Mouse (Mus musculus): ENCODE data around the gene Kif3a.
"Not testable (repeated sequence)": the region's sequence is repeated elsewhere in the genome, so short reads cannot be mapped to it uniquely, and the experiment has no call there.

The Kif3a gene

DNA sequence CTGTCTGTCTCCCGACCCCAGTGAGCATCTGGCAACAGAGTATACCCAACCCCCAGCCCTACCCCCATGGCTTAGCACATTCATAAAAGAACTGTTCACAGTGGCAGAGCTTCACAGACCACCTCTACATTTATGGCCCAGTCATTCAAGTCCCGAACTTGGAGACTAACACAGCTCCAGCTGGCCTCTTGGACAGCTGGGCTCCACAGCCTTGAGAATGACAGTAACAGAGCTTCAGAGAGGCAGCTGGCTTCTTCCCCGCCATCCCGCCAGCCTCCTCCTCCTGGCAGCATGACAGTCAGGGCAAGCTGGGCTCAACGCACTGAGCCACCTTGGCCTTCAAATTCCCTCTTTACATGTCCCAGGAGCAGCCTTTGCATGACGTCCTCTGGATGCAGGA, 20.9 kb upstream of the Kif3a start:
- no peak for DNase-seq

- peak; percentile 61 for DNase-seq
These were observed 19.6 kb upstream of the Kif3a start for GRCm38 (mm10) chr11:53547566-53547965.

- DNase-seq: no peak
These were observed 19.1 kb upstream of the Kif3a start for GRCm38 (mm10) chr11:53548036-53548605.

GRCm38 (mm10) chr11:53550714-53551113, 16.5 kb upstream of the Kif3a start:
- DNase-seq: no peak

DNA sequence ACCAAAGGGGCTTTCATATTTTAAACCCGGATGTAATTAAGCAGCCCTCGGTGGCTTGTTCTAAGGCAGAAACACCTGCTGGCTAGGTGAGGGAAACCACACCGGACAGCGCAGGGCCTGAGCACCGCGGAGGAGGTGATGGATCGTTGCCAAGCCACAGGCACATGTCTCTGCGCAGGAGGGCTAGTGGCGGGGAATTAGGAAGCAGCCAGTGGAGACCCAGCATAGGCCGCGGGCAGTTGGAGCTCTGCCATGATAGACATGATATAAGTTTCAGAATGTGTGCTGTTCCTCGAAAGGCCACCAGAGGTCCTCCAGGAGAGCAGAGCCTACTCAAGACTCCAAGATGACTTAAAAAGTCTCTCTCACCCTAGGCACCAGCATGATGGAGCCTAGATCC, 15.4 kb upstream of the Kif3a start:
- DNase-seq: peak; percentile 31

- DNase-seq: not testable (repeated sequence)
These were observed 10.7 kb upstream of the Kif3a start for GRCm38 (mm10) chr11:53556529-53556928.

DNA sequence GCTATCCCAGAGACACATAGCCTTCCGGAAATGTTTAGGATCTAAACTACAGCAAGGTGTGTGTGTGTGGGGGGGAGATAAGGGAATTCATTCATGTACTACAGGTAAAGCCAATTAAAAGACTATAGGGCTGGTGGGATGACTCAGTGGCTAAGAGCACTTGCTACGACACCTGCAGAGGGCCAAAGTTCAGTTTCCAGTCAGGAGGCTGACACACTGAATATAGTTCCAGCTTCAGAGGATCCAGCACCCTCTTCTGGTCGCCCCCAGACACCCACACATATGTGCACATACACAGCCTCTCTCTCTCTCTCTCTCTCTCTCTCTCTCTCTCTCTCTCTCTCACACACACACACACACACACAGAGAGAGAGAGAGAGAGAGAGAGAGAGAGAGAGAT, 9.2 kb upstream of the Kif3a start:
- DNase-seq: not testable (repeated sequence)

GRCm38 (mm10) chr11:53559980-53560379, 7.2 kb upstream of the Kif3a start:
- DNase-seq: not testable (repeated sequence)

- DNase-seq: no peak
These were observed 5.2 kb upstream of the Kif3a start for GRCm38 (mm10) chr11:53561986-53562385.

- DNase-seq: no peak
These were observed 533 bp upstream of the Kif3a start for GRCm38 (mm10) chr11:53566646-53567045.

DNA sequence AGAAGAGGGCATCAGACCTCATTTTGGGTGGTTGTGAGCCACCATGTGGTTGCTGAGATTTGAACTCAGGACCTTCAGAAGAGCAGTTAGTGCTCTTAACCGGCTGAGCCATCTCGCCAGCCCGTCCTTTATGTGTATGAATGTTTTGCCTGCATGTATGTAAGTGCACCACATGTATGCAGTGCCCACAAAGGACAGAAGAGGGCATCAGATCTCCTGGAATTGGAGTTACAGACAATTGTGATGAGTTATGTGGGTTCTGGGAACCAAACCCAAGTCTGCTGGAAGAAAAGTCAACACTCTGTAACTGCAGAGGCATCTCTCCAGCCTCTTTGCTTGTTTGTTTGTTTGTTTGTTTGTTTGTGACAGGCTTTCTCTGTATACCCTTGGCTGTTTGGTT, 13.4 kb downstream of the Kif3a start:
- DNase-seq: no peak

DNA sequence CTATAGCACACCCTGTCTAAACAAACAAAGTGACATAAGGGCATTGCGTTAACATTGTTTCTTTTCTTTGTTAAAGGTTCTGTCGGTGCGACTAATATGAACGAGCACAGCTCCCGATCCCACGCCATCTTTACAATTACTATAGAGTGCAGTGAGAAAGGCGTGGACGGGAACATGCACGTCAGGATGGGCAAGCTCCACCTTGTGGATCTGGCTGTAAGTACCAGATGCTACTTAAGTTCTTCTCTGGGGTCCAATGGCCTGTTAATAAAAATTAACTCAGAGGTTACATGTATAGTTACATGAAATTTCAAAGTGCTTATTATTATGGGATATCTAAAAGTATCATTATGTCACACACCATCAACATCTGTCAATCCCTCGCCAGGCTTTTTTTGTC, 16.0 kb downstream of the Kif3a start:
- no peak for DNase-seq

- peak; percentile 34 for DNase-seq
These were observed 17.7 kb downstream of the Kif3a start for GRCm38 (mm10) chr11:53584849-53585248.

DNA sequence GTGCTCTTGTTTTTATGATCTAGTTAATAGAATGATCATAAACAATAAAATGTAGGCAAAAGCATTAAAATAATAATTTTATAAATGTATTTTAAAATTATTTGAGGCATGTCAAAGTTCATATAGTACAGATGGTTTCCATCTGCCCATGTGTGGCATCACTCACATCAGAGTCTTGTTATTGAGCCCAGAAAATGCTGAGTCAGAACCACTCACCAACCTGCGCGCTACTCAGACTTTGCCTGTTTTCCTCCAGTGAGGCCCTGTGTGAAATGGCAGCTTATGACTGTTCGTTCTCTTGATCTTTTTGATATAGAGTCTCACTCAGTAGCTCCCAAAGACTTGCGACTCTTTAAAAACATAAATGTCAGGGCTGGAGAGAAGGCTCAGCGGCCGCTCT, 18.3 kb downstream of the Kif3a start:
- DNase-seq: no peak

DNA sequence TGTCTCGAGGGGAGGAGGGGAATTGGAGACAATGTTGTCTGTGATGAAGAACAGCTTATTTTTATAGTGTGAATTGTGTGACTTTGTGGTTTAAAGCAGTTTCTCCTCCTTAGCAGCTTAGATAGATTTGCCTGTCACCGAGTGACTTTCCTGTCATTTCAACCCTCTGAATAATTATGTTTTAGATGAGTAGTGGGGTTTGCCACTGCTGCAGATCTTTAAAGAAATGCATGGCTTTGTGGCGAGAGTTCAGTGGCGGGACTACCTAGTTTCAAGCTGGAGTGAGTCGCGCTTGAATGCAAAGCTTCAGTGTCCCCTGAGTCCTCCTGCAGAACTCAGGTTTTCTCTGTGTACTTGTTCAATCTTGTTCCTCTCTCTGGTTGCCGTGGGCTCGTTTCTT, 21.1 kb downstream of the Kif3a start:
- no peak for DNase-seq

DNA sequence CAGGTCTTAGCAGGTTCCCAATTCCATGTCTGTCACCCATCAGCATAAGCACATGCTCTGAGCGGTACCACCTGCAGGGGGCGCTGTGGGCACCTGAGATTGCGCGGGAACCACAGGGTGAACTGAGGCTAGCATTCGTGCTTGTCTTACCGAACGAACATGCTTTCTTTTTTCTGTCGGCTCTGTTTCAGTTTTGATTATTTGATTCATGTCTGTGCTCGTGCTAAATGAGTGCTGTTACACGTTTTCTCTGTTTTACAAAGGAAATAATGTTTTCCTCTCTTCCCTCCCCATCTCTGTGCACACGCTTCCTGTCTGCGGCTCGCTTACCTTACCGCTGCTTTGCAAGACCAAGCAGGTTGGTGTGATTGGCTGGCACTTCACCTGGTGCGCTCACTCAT, 23.2 kb downstream of the Kif3a start:
- peak; percentile 44 for DNase-seq

DNA sequence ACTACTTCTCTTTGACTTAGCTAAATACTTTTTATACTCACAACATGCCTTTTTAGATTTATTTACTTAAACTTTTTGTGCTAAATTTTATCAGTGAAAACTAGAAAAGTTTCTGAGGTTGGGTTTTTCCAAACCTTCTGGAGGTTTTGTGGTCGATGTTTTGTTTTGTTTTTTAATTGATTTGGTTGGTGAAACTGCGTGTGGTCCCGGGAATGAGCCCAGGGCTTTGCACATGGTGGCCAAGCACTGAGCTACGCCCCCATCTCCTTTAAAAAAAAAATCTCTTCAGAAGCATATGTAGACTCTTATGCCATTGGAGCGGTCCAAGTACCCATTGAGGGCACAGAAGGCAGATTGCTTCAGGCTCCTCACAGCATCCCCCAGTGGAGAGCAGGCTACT, 23.9 kb downstream of the Kif3a start:
- no peak for DNase-seq

- no peak for DNase-seq
These were observed 37.8 kb downstream of the Kif3a start for GRCm38 (mm10) chr11:53604983-53605382.

GRCm38 (mm10) chr11:53605609-53606008, 38.4 kb downstream of the Kif3a start:
- DNase-seq: no peak

DNA sequence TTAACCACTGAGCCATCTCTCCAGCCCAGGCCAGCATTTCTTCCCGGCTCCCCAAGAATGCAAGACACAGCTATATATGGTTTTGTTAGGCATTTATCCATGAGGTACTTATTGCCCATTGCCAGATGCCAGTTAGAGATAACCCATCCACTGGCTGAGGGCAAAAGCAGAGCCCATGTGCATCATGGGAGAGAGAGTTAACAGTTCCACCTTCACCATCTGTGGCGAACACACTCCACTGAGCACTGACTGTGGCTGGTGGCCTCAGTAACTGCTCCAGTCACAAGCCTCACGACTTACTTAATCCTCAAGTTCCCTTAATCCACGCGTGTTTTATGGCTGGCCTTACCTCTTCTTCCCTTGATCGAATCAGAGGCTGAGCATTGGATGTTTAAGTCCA, 42.1 kb downstream of the Kif3a start:
- no peak for DNase-seq

DNA sequence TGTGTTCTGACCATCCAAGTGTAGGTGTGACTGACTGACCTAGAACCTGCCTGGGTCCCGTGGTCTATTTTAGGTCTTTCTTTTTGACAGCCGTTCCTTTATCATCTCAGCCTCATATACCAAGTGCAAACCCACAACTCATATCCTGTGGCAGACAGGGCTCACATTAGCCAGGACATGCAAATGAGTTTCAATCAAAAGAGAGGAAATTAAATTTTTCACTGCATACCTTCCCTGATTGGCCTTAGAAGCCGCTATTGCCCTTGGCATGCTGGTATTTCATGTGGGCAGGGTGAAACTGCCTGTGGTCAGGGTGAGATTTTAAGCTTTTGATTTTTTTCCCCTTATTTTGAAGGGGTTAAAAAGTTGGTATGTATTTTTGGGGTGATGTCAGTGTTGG, 42.5 kb downstream of the Kif3a start:
- no peak for DNase-seq

GRCm38 (mm10) chr11:53615172-53615571, 48.0 kb downstream of the Kif3a start:
- no peak for DNase-seq

- DNase-seq: no peak
These were observed 48.4 kb downstream of the Kif3a start for GRCm38 (mm10) chr11:53615575-53615974.

DNA sequence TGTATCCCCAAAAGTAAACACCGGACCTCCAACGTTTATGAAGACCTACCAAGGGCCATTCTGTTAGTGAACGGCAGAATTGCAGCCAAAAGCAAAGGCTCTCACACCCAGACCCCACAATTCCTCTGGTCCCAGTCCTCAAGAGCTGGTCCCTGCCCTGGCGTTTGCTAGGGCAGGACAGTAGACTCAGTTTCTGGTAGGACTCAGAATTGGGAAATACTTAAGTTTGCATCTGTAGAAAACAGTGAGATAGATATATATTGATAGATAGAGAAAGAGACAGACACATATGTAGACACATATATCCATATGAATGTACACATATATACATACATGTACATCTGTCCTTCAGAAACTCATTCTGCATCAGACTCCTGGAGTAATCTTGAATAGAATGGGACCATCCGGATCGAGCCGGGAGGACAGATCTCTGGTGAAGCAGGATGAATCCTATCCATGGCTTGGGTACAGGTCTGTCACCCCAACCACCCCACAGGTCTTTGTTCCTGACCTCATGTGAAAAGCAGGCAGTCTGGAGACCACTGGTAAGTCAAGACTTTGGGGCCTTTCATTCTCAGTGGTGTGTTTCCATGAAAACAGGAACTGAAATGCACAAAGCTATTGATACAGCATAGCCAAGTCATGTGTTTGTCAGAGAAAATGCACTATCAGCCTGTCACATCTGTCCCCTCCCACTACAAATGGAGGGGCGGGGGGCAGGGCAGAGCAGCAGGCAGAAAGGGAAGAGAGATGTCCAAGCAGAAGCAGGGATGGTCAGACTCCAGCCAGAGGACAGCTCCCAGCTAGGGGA, 49.8 kb downstream of the Kif3a start:
- DNase-seq: peak; percentile 27

All from lung, postnatal 10 days (tissue).